Mouse (Mus musculus) testis, adult 2 months (tissue): ENCODE results near the gene Tmbim7.

ENCODE experiments used
- CTCF ChIP-seq: fragments of 200-500 bp; IDR thresholded peaks from 2 replicates; pipeline ENCODE4 v1.5.1; 2012; ENCODE audit warnings: low read depth, mild to moderate bottlenecking, inconsistent platforms, low read length, moderate library complexity; ENCODE audit not compliant: control insufficient read depth, insufficient read depth, insufficient replicate concordance
- POLR2A ChIP-seq: fragments of 200-500 bp; IDR thresholded peaks from 2 replicates; pipeline ENCODE4 v1.6.1; 2012; ENCODE audit warnings: low read depth, mild to moderate bottlenecking, inconsistent platforms, low read length, moderate library complexity; ENCODE audit not compliant: control insufficient read depth

DNA sequence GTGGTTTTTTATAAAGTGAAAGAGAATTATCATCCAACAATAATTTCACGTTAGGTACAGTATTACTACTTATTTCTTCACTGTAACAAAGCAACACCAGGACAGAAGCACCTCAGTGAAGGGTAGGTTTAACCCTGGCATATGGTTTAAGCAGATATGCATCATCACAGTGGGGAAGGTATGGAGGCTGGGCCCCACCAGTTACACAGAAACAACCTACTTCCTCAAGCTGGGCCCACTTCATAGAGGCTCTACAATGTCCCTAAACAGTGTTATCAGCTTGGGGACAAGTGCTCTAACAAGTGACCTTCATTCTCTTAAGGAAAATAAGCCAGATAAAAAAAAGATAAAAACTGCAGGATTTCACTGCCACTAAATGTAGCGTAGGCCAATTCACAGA, 71.9 kb downstream of the Tmbim7 start:
- TF ChIP-seq POLR2A (no peak), CTCF (no peak)
